Mouse (Mus musculus) lung, postnatal 0 days (tissue): ENCODE measurements around the gene Rnf166. TPM values are rescaled to one million over a fixed set of nuclear protein-coding genes. Genes with fewer than 3 reads are reported as not detected.

Experiments
- ATAC-seq: fragments of 200-750 bp; cut with Nextera tagmentation; 2 replicates; pipeline ENCODE4 v1.8.0; 2017; ENCODE audit warnings: moderate library complexity
- DNase-seq: peaks from one replicate; pipeline ENCODE4 v3.0.0-alpha.2; 2016; ENCODE audit warnings: low spot score
- H3K27ac ChIP-seq: fragments of 300-500 bp; sonication (generic); 2 replicates; pipeline ENCODE4 v1.5.1; 2014; ENCODE audit warnings: antibody characterized with exemption, mild to moderate bottlenecking, low read length, mixed read lengths
- H3K27me3 ChIP-seq: fragments of 300-500 bp; sonication (generic); replicated peaks from 2 replicates; pipeline ENCODE4 v1.6.1; 2014; ENCODE audit warnings: low read length, mixed read lengths; ENCODE audit not compliant: insufficient read depth
- H3K36me3 ChIP-seq: fragments of 300-500 bp; sonication (generic); 2 replicates; pipeline ENCODE4 v1.6.1; 2014; ENCODE audit warnings: low read length, mixed read lengths; ENCODE audit not compliant: insufficient read depth
- H3K4me1 ChIP-seq: fragments of 300-500 bp; sonication (generic); 2 replicates; pipeline ENCODE4 v1.6.1; 2014; ENCODE audit warnings: antibody characterized with exemption, low read depth, low read length, mixed read lengths; ENCODE audit not compliant: insufficient read depth
- H3K4me2 ChIP-seq: fragments of 300-500 bp; sonication (generic); replicated peaks from 2 replicates; pipeline ENCODE4 v1.6.1; 2014; ENCODE audit warnings: low read depth, mild to moderate bottlenecking, low read length, moderate library complexity, mixed read lengths
- H3K4me3 ChIP-seq: fragments of 300-500 bp; sonication (generic); 2 replicates; pipeline ENCODE4 v1.5.1; 2014; ENCODE audit warnings: low read depth, low read length
- H3K9ac ChIP-seq: fragments of 300-500 bp; sonication (generic); replicated peaks from 2 replicates; pipeline ENCODE4 v1.6.1; 2014; ENCODE audit warnings: low read depth, mild to moderate bottlenecking
- H3K9me3 ChIP-seq: fragments of 300-500 bp; sonication (generic); 2 replicates; pipeline ENCODE4 v1.6.1; 2016; ENCODE audit warnings: low read length, mixed read lengths
- CTCF ChIP-seq: IDR thresholded peaks from 2 replicates; pipeline ENCODE4 v1.5.1; 2016; ENCODE audit warnings: antibody characterized with exemption, mild to moderate bottlenecking
- EP300 ChIP-seq: IDR thresholded peaks from 2 replicates; pipeline ENCODE4 v1.6.1; 2016; ENCODE audit warnings: antibody characterized with exemption, mild to moderate bottlenecking, control low read depth
- WGBS: fragments of 180-500 bp; shearing (Covaris S2); extraction: QIAGEN DNeasy Blood & Tissue Kit; methylation state at CpG from one replicate; pipeline ENCODE4 v1.1.7; 2014; 5-methylcytosine and 5-hydroxymethylcytosine counted together
- polyA plus RNA-seq: library from polyadenylated mRNA; unstranded; fragments of >200 nt; fragmentation: Nextera tagmentation; extraction: Ambion mirVana; gene quantifications from 2 replicates; pipeline ENCODE4 v1.2.1, GENCODE M21; 2015

Gene Rnf166
- polyA plus RNA-seq, 1 experiment from 2014 or later, result 52.7 TPM

DNA sequence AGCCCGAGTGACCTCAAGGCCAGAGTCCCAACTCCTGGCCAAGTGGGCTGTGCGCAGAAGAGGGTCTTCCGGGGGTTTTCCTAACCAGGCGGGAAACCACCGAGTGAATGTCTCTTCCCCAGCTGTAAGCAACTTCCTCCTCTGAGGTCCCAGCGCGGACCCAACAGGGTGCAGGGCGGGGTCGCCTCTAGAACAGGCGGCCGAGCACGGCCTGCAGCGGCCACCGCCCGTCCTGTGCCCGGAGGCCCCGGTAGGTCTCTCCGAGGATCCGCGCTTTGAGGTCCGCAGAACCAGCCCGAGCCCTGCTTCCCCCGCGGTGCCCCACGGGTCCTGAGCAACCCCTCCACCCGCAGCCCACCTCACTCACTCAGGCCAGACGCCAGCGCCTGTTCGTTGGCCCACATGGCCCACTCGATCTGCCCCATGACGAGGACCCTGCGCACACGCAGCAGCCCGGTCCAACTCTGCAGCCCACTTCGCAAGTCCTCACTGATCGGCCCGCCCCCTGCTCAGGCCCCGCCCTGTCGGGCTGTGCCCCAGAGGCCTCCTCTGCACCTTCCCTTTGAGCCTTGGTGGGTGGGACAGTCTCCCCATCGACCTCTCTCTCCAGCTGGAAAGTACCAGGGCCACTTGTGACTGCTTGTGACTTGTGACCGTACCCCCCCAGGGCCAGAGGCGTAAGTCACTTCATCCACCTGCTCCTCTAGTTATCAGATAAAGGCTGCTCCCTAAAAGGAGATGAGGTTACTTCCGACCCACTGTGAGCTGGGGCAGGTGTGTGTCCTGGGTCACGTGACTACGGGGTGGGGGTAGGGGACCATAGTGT lies 43.2 kb downstream of the Rnf166 start, which contains the start of gene Cyba:
Gene Cyba (minus strand): TSS at position 488 of the 826 bp plus-strand sequence.
- peak within 1 kb of the TSS; percentile 81 for H3K4me2 ChIP-seq
- peaks cover 6% of the 10 kb centered on the region for H3K4me1 ChIP-seq
- DNase-seq (peak; percentile 91), ATAC-seq (peak; percentile 91)
- peak within 1 kb of the TSS; percentile 82 for H3K27ac ChIP-seq
- peak within 1 kb of the TSS; percentile 61 for H3K4me3 ChIP-seq
- H3K9ac ChIP-seq, result peak within 1 kb of the TSS; percentile 62
- no peak for TF ChIP-seq CTCF
- peak; percentile 36; the same call in 1 of the 2 replicates for TF ChIP-seq EP300
- no peaks in the 10 kb centered on the region for H3K9me3 ChIP-seq
- WGBS, result 2% methylated on average over 41 of the region's 45 CpGs
- no peaks in the 10 kb centered on the region for H3K27me3 ChIP-seq
- no peaks in the 10 kb centered on the region for H3K36me3 ChIP-seq

GRCm38 (mm10) chr8:122431694-122432442 lies 44.0 kb downstream of the Rnf166 start:
- peak; percentile 21; the same call in 1 of the 2 replicates for ATAC-seq
- no peaks in the 10 kb centered on the region for H3K9me3 ChIP-seq

DNA sequence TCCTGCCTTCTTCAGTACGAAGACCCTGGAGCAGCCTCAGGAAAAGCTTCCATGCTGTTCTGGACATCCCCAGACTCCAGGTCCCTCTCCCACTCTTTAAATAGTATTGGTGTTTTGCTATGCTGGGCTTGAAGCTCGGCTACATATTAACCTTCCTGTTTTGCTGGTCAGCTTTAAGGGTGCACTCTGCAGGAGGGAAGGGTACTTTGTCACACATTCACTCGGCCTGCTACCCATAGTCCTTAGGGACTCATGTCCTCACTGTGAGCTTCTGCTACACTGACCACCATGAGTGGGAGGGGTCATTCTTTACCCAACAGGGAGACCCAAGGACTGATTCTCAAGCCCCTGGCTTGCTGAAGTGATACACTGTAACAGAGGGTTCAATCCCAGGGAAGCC lies 45.2 kb downstream of the Rnf166 start:
- Histone ChIP-seq H3K4me2 (no peak overlapping the region), H3K4me3 (no peak overlapping the region), H3K27ac (no peak overlapping the region), H3K9ac (no peak overlapping the region), H3K27me3 (no peaks in the 10 kb centered on the region), H3K36me3 (peaks cover 4% of the 10 kb centered on the region; the same call in 1 of the 2 replicates), H3K4me1 (peaks cover 6% of the 10 kb centered on the region), H3K9me3 (no peaks in the 10 kb centered on the region)
- WGBS, result 63% methylated on average over 3 of the region's 3 CpGs
- TF ChIP-seq EP300 (no peak), CTCF (no peak)
- DNase-seq, result no peak
- no peak for ATAC-seq

More at GRCm38 (mm10) chr8:122431694-122432442, 44.0 kb downstream of the Rnf166 start:
- Histone ChIP-seq H3K4me1 (peaks cover 6% of the 10 kb centered on the region), H3K9ac (peak overlapping the region; percentile 62), H3K27ac (peak overlapping the region; percentile 82), H3K4me3 (peak overlapping the region; percentile 61), H3K27me3 (no peaks in the 10 kb centered on the region), H3K4me2 (peak overlapping the region; percentile 81), H3K36me3 (peaks cover 2% of the 10 kb centered on the region; the same call in 1 of the 2 replicates)
- peak; percentile 70 for DNase-seq
- WGBS, result 23% methylated on average over 18 of the region's 18 CpGs
- TF ChIP-seq EP300 (no peak), CTCF (no peak)

DNA sequence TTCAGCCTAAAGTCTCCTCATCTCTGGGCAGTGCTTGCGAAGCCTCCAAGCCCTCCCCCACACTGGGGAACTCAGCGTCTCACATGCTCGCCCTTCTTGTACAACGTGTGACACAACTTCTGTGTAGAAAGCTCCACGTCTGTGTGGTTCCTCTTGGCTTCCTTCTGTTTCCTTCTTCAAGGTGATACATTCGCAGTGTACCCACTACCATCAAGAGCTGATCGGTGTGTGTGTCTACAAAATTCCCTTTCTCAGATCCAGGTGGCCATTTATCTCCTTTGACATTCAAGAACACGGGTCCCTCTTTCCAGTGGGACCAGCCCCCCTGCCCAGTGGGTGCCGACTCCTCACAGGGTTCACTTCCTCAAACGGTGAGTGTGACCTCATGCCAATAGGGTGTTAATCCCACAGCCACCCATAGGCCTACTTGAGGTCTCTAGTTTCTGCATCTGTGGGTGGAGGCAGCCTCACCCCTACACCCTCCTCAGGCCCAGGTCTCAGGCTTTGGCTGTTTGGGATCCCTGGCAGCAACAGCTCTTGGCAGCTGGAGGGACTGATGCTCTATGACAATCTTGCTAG lies 45.7 kb downstream of the Rnf166 start:
- ATAC-seq (no peak), DNase-seq (peak; percentile 43)
- no peak for TF ChIP-seq CTCF
- no peak for TF ChIP-seq EP300
- H3K27ac ChIP-seq, result no peak overlapping the region
- H3K4me3 ChIP-seq, result no peak overlapping the region
- 71% methylated on average over 10 of the region's 10 CpGs for WGBS
- no peaks in the 10 kb centered on the region for H3K27me3 ChIP-seq
- H3K9me3 ChIP-seq, result no peaks in the 10 kb centered on the region
- H3K36me3 ChIP-seq, result peaks cover 4% of the 10 kb centered on the region; the same call in 1 of the 2 replicates
- H3K4me1 ChIP-seq, result peaks cover 6% of the 10 kb centered on the region
- no peak overlapping the region for H3K4me2 ChIP-seq
- no peak overlapping the region for H3K9ac ChIP-seq

GRCm38 (mm10) chr8:122428163-122428562 lies 47.7 kb downstream of the Rnf166 start:
- Histone ChIP-seq H3K4me3 (no peak overlapping the region), H3K9ac (no peak overlapping the region), H3K4me1 (peaks cover 5% of the 10 kb centered on the region), H3K27me3 (no peaks in the 10 kb centered on the region), H3K4me2 (no peak overlapping the region), H3K9me3 (no peaks in the 10 kb centered on the region), H3K36me3 (peaks cover 4% of the 10 kb centered on the region; the same call in 1 of the 2 replicates), H3K27ac (no peak overlapping the region)
- TF ChIP-seq CTCF (no peak), EP300 (no peak)
- ATAC-seq (no peak), DNase-seq (no peak)
- WGBS, result 82% methylated on average over 9 of the region's 9 CpGs

DNA sequence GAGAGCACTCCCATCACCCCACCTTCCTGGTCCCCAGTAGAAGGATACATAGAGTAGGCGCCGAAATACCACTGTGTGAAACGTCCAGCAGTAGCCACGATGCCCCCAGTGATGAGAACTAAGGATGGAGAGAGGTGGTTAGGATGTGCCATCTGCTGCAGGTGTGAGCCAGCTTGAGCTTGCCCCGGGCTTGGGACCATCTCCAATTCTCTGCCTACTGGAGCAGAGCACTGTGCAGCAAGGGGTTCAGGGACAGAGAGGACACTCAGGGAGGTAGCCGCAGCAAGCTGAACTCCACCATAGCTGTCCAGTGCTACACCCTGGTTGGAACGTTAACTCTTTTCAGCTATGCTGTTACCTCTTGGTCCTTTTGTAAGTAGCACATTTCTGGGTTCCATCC lies 48.3 kb downstream of the Rnf166 start:
- no peak overlapping the region for H3K4me2 ChIP-seq
- no peak for TF ChIP-seq CTCF
- no peak for TF ChIP-seq EP300
- no peak overlapping the region for H3K27ac ChIP-seq
- no peak for DNase-seq
- 90% methylated on average over 7 of the region's 7 CpGs for WGBS
- no peaks in the 10 kb centered on the region for H3K27me3 ChIP-seq
- ATAC-seq, result no peak
- H3K4me3 ChIP-seq, result no peak overlapping the region
- no peaks in the 10 kb centered on the region for H3K9me3 ChIP-seq
- peaks cover 4% of the 10 kb centered on the region; the same call in 1 of the 2 replicates for H3K36me3 ChIP-seq
- H3K4me1 ChIP-seq, result no peaks in the 10 kb centered on the region
- H3K9ac ChIP-seq, result no peak overlapping the region
